Mouse (Mus musculus) kidney, embryonic 14.5 days (tissue): Measurements from ENCODE around the gene Fam57a. TPM values are rescaled to one million over a fixed set of nuclear protein-coding genes. Genes with fewer than 3 reads are reported as not detected.

Experiments used
- ATAC-seq: fragments of 200-750 bp; cut with Nextera tagmentation; 2 replicates; pipeline ENCODE4 v1.8.0; 2017; ENCODE audit warnings: moderate number of reproducible peaks, mild to moderate bottlenecking, moderate TSS enrichment, moderate library complexity; ENCODE audit not compliant: low FRiP score, low TSS enrichment
- H3K27ac ChIP-seq: fragments of 300-500 bp; sonication (generic); 2 replicates; pipeline ENCODE4 v1.5.1; 2014; ENCODE audit warnings: low read depth, mild to moderate bottlenecking, low read length, moderate library complexity, mixed read lengths
- H3K27me3 ChIP-seq: fragments of 300-500 bp; sonication (generic); 2 replicates; pipeline ENCODE4 v1.6.1; 2014; ENCODE audit warnings: mild to moderate bottlenecking, low read length; ENCODE audit not compliant: control insufficient read depth, insufficient read depth
- H3K36me3 ChIP-seq: fragments of 300-500 bp; sonication (generic); 2 replicates; pipeline ENCODE4 v1.6.1; 2014; ENCODE audit warnings: low read length, mixed read lengths; ENCODE audit not compliant: control insufficient read depth, insufficient read depth
- H3K4me1 ChIP-seq: fragments of 300-500 bp; sonication (generic); 2 replicates; pipeline ENCODE4 v1.6.1; 2014; ENCODE audit warnings: low read length, mixed read lengths; ENCODE audit not compliant: control insufficient read depth, insufficient read depth
- H3K4me2 ChIP-seq: fragments of 300-500 bp; sonication (generic); replicated peaks from 2 replicates; pipeline ENCODE4 v1.6.1; 2014; ENCODE audit warnings: low read depth, mild to moderate bottlenecking, low read length
- H3K4me3 ChIP-seq: fragments of 300-500 bp; sonication (generic); 2 replicates; pipeline ENCODE4 v1.5.1; 2014; ENCODE audit warnings: mild to moderate bottlenecking, low read length
- H3K9ac ChIP-seq: fragments of 300-500 bp; sonication (generic); 2 replicates; pipeline ENCODE4 v1.6.1; 2014; ENCODE audit warnings: low read depth, mild to moderate bottlenecking, low read length, moderate library complexity
- H3K9me3 ChIP-seq: fragments of 300-500 bp; sonication (generic); 2 replicates; pipeline ENCODE4 v1.6.1; 2016; ENCODE audit warnings: low read length; ENCODE audit not compliant: control insufficient read depth
- WGBS: fragments of 180-500 bp; shearing (Covaris S2); extraction: QIAGEN DNeasy Blood & Tissue Kit; methylation state at CpG from one replicate; pipeline ENCODE4 v1.1.7; 2014; 5-methylcytosine and 5-hydroxymethylcytosine counted together
- polyA plus RNA-seq: library from polyadenylated mRNA; unstranded; fragments of >200 nt; fragmentation: Nextera tagmentation; extraction: Ambion mirVana; gene quantifications from 2 replicates; pipeline ENCODE4 v1.2.1, GENCODE M21; 2014

The Fam57a gene
- polyA plus RNA-seq, 1 experiment from 2014 or later = 26.5 TPM

DNA sequence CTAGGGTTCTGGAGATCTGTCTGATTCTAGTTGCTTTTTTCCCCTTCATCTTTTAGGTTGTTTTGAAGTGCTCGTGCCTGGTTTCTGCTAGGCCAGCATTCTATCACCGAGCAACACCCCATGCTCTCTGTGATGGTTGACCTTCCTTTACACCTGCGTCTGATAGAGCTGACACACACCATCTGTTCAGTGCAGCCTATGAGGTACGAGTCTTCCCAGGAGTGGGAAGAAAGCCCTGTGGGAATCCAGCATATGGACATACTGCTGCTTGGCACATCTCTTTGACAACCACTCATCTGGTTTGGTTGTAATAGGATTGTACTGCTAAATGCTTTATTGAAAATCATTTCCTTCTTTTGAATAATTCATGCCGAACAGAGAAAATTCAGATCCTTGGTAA lies 9.3 kb upstream of the Fam57a start:
- Histone ChIP-seq H3K27me3 (no peaks in the 10 kb centered on the region), H3K9ac (no peak overlapping the region), H3K4me2 (no peak overlapping the region), H3K4me1 (no peaks in the 10 kb centered on the region), H3K9me3 (no peaks in the 10 kb centered on the region), H3K27ac (no peak overlapping the region), H3K4me3 (no peak overlapping the region), H3K36me3 (peaks cover 21% of the 10 kb centered on the region)
- ATAC-seq = no peak
- 64% methylated on average over 5 of the region's 5 CpGs for WGBS

DNA sequence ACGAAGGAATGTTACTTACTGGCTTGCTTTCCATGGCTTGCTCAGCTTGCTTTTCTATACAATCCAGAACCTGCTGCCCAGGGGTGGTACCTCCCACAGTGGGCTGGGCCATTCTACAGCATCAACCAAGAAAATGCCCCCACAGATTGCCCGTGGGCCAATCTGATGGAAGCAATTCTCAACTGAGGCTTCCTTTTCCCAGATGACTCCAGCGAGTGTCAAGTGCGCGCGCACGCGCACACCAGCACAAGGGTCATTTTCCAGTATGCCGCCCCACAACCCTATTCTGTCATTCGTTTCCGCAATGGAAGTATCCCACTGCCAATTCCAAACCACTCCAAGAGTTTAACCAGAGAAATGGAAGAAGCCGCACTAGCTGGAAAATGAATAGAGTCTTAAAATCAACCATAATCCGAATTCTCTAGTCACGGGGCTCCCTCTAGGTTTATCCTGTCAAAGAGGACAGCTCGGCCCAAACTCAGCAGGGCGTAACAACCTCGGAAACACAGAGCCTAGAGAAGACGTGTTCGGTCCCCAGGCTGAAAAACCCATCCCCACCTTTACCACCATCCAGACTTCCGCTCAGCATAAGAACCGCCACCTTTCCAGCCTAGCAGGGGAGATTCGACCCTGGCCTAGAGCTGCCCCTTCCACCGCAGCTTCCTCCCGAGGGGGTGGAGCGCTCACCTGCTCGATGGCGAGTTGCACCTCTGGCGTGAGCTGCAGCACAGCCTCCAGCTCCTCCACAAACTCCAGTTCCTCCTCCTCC lies 561 bp upstream of the Fam57a start:
- WGBS = 1% methylated on average over 28 of the region's 28 CpGs
- ATAC-seq = peak; percentile 83
- 0 out of 2 replicates have a peak overlapping the region, but pooled peaks have one; percentile 18 for H3K27ac ChIP-seq

DNA sequence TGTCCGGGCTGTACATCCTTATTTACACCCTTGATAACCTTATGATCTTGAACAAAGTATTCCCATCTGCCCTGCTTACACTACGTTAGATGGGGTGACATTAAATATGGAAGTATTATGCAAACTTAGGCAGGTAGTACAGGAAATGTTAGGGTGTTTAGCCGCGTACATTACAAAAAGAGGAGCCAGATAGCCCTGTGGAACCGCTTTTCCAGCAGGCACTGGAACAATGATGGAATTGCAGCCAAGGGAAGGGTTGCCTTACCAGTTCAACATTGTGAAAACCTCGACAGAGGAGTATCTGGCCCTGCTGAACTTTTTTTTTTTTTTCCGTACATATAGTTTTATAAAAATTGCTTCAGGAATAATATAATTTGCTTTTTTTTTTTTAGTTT lies 672 bp downstream of the Fam57a start:
- H3K27me3 ChIP-seq = no peaks in the 10 kb centered on the region
- H3K36me3 ChIP-seq = peaks cover 4% of the 10 kb centered on the region; the same call in 1 of the 2 replicates
- H3K4me3 ChIP-seq = peak overlapping the region; percentile 88
- peak overlapping the region; percentile 63; the same call in 1 of the 2 replicates for H3K9ac ChIP-seq
- peaks cover 9% of the 10 kb centered on the region; the same call in 1 of the 2 replicates for H3K4me1 ChIP-seq
- no peaks in the 10 kb centered on the region for H3K9me3 ChIP-seq
- H3K27ac ChIP-seq = no peak overlapping the region
- WGBS = 19% methylated on average over 7 of the region's 7 CpGs
- H3K4me2 ChIP-seq = peak overlapping the region; percentile 93
- ATAC-seq = no peak

More for the DNA sequence above, 561 bp upstream of the Fam57a start:
- peak overlapping the region; percentile 63 for H3K9ac ChIP-seq
- H3K36me3 ChIP-seq = peaks cover 4% of the 10 kb centered on the region; the same call in 1 of the 2 replicates
- no peaks in the 10 kb centered on the region for H3K27me3 ChIP-seq
- H3K4me3 ChIP-seq = peak overlapping the region; percentile 88
- H3K4me2 ChIP-seq = peak overlapping the region; percentile 93
- no peaks in the 10 kb centered on the region for H3K9me3 ChIP-seq
- H3K4me1 ChIP-seq = peaks cover 9% of the 10 kb centered on the region; the same call in 1 of the 2 replicates

DNA sequence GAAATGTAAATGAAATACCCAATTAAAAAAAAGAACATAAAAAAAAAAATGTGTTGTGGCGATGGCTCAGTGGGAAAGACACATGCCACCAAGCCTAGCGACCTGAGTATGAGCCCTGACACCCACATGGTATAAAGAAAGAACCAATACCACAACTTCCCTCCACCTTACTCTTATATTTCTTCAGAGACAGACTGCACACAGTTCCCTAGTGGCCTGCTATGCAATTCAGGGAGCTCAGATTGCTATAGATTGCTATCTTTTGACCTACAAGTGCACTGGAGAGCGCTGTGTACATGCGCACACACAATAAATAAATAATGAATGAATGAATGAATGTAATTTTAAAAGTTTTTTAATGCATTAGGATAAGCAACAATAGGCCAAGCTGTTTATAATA lies 4.3 kb downstream of the Fam57a start:
- Histone ChIP-seq H3K4me2 (no peak overlapping the region), H3K9me3 (no peaks in the 10 kb centered on the region), H3K27me3 (no peaks in the 10 kb centered on the region), H3K4me3 (no peak overlapping the region), H3K9ac (no peak overlapping the region), H3K4me1 (peaks cover 4% of the 10 kb centered on the region; the same call in 1 of the 2 replicates), H3K36me3 (no peaks in the 10 kb centered on the region), H3K27ac (no peak overlapping the region)
- no peak for ATAC-seq
- WGBS = 82% methylated on average over 4 of the region's 4 CpGs

DNA sequence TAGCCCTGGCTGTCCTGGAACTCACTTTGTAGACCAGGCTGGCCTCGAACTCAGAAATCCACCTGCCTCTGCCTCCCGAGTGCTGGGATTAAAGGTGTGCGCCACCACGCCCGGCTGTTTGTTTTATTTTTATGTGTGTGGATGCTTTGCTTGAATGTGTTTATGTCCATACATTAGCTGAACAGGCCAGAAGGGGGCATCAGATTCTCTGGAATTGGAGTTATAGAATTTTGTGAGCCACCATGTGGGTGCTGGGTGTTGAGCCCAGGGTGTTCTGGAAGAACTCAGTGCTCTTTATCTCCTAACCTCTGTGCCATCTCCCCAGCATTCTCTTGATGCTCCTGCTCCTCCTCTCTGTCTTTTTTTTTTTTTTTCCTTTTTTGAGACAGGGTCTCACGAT lies 7.4 kb downstream of the Fam57a start:
- Histone ChIP-seq H3K4me3 (no peak overlapping the region), H3K36me3 (no peaks in the 10 kb centered on the region), H3K27ac (no peak overlapping the region), H3K4me1 (no peaks in the 10 kb centered on the region), H3K4me2 (no peak overlapping the region), H3K9ac (no peak overlapping the region), H3K9me3 (no peaks in the 10 kb centered on the region), H3K27me3 (no peaks in the 10 kb centered on the region)
- 88% methylated on average over 6 of the region's 6 CpGs for WGBS
- no peak for ATAC-seq

DNA sequence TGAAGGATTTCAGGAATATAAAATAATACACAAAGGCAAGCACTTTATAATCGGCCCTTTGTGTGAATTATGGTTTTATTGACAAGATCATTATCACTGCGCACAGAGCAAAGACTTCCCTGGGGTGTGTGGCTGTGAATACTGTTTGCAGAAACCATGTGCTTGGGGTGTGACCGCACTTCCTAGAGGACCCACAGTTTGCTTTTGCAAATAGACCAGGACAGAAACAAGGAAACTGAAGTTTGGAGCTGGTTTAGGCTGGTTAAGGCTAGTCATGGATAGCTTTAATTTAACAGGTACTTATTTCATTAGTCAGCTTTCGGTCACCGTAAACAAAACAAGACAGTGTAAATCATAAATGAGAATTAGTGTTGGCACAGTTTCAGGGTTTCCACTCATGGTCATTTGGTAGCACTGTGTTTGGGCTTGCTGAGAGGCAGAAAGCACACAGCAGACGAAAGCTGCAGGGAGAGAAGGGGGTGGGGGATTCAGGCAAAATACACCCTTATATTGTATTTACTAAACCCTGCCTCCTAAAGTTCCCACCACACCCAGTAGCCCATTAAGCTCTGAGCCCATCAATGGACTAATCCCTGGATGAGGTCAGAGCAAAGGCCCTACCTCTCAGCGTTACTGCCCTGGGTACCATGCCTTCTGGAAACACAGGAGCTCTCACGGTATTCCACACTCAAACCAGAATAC lies 17.0 kb downstream of the Fam57a start:
- Histone ChIP-seq H3K4me1 (no peaks in the 10 kb centered on the region), H3K27ac (no peak overlapping the region), H3K9ac (no peak overlapping the region), H3K36me3 (no peaks in the 10 kb centered on the region), H3K4me2 (no peak overlapping the region), H3K27me3 (no peaks in the 10 kb centered on the region), H3K9me3 (no peaks in the 10 kb centered on the region), H3K4me3 (no peak overlapping the region)
- no peak for ATAC-seq
- WGBS = 62% methylated on average over 8 of the region's 8 CpGs

DNA sequence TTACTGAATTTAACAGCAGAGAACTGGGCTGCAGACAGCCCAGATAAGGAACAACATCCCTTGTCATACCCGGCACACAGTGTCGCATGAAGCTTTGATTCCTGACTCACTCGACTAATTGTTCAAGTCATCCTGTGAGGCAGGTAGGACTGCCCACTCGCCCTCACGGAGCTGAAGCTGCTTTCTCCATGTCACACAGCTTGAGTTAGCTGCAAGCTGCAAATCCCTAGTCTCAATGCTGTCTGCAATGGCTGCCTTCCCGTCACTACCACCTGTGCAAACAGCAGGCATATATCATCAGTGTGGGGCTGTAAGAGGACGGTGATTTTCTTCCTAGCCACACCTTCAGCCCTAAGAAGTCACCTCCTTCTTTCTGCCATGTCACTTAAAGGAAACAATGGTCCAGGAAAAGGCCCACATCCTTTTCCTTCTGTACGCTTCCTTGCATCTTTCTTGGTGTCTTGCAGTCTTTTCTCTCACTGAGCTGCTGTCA lies 17.6 kb downstream of the Fam57a start:
- Histone ChIP-seq H3K4me1 (no peaks in the 10 kb centered on the region), H3K27me3 (no peaks in the 10 kb centered on the region), H3K9ac (no peak overlapping the region), H3K36me3 (no peaks in the 10 kb centered on the region), H3K4me2 (no peak overlapping the region), H3K4me3 (no peak overlapping the region), H3K9me3 (no peaks in the 10 kb centered on the region), H3K27ac (no peak overlapping the region; the same call in 1 of the 2 replicates)
- WGBS = 44% methylated on average over 8 of the region's 8 CpGs
- ATAC-seq = no peak

DNA sequence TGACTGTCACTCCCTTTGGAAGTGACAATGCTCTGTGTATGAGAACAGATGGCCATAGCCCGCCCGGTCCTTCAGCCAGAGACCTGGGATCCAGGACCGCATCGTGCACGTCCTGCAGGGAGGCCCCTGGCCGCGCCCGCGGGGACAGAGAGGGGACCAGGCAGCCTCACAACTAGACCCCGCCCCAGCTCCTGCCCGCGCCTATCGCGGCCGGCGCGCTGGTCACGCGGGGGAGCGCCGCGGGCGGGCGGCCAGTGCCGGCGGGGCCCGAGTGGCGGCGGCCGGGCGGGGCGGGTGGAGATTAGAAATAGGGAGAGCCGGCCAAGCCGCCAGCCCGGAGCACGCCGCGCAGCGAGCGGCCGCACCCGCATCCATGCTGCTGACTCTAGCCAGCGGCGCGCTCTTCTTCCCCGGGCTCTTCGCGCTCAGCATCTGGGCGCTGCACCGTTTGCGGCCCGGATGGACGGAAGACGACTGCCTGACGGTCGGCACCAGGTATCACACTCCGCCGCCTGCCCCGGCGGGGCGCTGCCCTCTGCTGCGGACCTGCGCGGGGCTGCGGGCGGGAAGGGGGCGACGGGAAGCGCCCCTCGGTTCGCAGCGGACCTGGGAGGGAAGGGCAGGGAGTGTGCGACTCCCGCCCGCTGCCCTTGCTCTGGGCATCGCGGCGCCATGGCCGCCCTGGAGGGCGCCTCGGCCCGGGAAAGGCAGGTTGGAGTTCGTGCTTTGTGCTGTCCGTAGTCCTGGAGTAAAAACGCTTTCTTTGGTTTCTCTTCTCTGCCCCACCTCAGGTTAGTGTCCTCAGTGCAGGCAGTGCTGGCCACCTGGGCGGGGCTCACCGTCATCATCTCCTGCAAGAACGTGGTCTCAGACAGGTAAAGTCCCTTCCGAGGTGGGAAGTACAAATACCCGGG lies 22.5 kb downstream of the Fam57a start:
- H3K9ac ChIP-seq = peak overlapping the region; percentile 91
- H3K27ac ChIP-seq = no peak overlapping the region
- H3K36me3 ChIP-seq = peaks cover 16% of the 10 kb centered on the region; the same call in 1 of the 2 replicates
- under 1% methylated on average over 75 of the region's 90 CpGs for WGBS
- no peaks in the 10 kb centered on the region for H3K9me3 ChIP-seq
- 0 out of 2 replicates have a peak, but pooled peaks cover 9% of the 10 kb centered on the region for H3K4me1 ChIP-seq
- H3K4me2 ChIP-seq = peak overlapping the region; percentile 99
- no peaks in the 10 kb centered on the region for H3K27me3 ChIP-seq
- peak; percentile 99 for ATAC-seq
- H3K4me3 ChIP-seq = peak overlapping the region; percentile 87
